ENCODE assay signal across 26 mouse cellular contexts in the genomic region with DNA sequence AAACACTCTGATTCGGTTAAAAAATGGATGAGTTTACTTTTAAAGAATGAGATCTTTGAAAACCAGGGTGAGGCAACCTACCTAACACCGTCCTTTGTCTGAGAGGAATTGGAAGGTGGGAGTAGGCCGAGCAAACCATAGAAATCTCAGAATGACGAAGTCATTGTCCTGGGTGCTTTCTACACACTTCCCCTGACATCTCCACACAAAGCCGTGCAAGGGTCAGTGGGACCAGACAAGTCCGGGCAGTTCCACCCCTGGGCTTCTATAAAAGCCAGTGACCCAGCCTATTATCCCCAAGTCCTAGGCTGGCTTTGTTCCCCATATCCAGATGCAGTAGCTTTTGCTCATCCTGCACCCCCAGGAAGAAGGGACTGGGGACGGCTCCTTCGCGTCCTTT.
DNase-seq lines count a peak whose midpoint lies in the region; ATAC-seq lines count a peak whose summit lies in the region.
"Had no signal": no experiment of that assay in that cellular context is flagged by ENCODE, and none has a peak within 500 bp of the region (broad histone marks: within the 10 kb centered on the region; RNA-seq: fewer than 3 reads in every experiment).

No protein-coding gene starts in this region.

- no peak overlapping the region for H3K9ac ChIP-seq in forebrain, embryonic 11.5 days (ENCODE audit: low read length)
- H3K9ac ChIP-seq in midbrain, embryonic 14.5 days (replicated peaks; ENCODE audit: low read length): no peak overlapping the region
- H3K9ac ChIP-seq: forebrain, embryonic 12.5 days; forebrain, embryonic 15.5 days; heart, embryonic 13.5 days; hindbrain, embryonic 15.5 days; intestine, embryonic 15.5 days had no signal

- no peak for DNase-seq in forebrain, embryonic 10.5 days (ENCODE audit: extremely low spot score, low spot score)
- no peak for DNase-seq in forebrain, embryonic 11.5 days (ENCODE audit: low spot score)
- peak; percentile 50 for DNase-seq in midbrain, embryonic 10.5 days (ENCODE audit: low spot score)
- DNase-seq in midbrain, embryonic 14.5 days: no peak
- DNase-seq in ES-CJ7 (ENCODE audit: low read depth, low spot score): peak; percentile 11
- DNase-seq in embryo, embryonic 10.5 days (ENCODE audit: low spot score): peak; percentile 39
- DNase-seq in urinary bladder, postnatal 36 days (ENCODE audit: low spot score in 2 of 2): no peak
- DNase-seq: adrenal gland, adult 2 months; adrenal gland, postnatal 14 days; B cell, adult 2 months; cerebellum, adult 11 months; cerebellum, adult 2 months; cerebellum, postnatal 10 days; cerebellum, postnatal 36 days; gastrocnemius, postnatal 25 days; heart, adult 2 months; kidney, adult 11 months; kidney, adult 8-10 months had no signal

- peaks cover 29% of the 10 kb centered on the region for H3K4me1 ChIP-seq in forebrain, embryonic 10.5 days
- no peaks in the 10 kb centered on the region; the same call in 1 of the 2 replicates for H3K4me1 ChIP-seq in forebrain, embryonic 11.5 days (replicated peaks; ENCODE audit: control insufficient read depth, insufficient read depth, low read length)
- H3K4me1 ChIP-seq in midbrain, embryonic 10.5 days: peaks cover 32% of the 10 kb centered on the region
- no peaks in the 10 kb centered on the region; the same call in 1 of the 2 replicates for H3K4me1 ChIP-seq in midbrain, embryonic 14.5 days (ENCODE audit: control insufficient read depth, insufficient read depth, low read length)
- H3K4me1 ChIP-seq: forebrain, embryonic 15.5 days; intestine, embryonic 15.5 days had no signal

- peaks cover 6% of the 10 kb centered on the region; the same call in 1 of the 2 replicates for H3K9me3 ChIP-seq in forebrain, embryonic 10.5 days
- no peaks in the 10 kb centered on the region; the same call in 1 of the 2 replicates for H3K9me3 ChIP-seq in forebrain, embryonic 11.5 days (ENCODE audit: control insufficient read depth, low read length)
- H3K9me3 ChIP-seq in midbrain, embryonic 10.5 days (replicated peaks): peaks cover 6% of the 10 kb centered on the region; the same call in 1 of the 2 replicates
- H3K9me3 ChIP-seq in midbrain, embryonic 14.5 days (ENCODE audit: control insufficient read depth, low read length): no peaks in the 10 kb centered on the region
- H3K9me3 ChIP-seq: forebrain, embryonic 12.5 days; forebrain, embryonic 15.5 days; heart, embryonic 10.5 days; heart, embryonic 13.5 days; hindbrain, embryonic 15.5 days; intestine, embryonic 15.5 days had no signal

- H3K36me3 ChIP-seq in forebrain, embryonic 10.5 days (replicated peaks): no peaks in the 10 kb centered on the region
- H3K36me3 ChIP-seq in forebrain, embryonic 11.5 days (ENCODE audit: control insufficient read depth, insufficient read depth, low read length): no peaks in the 10 kb centered on the region
- no peaks in the 10 kb centered on the region for H3K36me3 ChIP-seq in midbrain, embryonic 10.5 days
- H3K36me3 ChIP-seq in midbrain, embryonic 14.5 days (ENCODE audit: control insufficient read depth, insufficient read depth, low read length): no peaks in the 10 kb centered on the region
- H3K36me3 ChIP-seq: forebrain, embryonic 12.5 days; forebrain, embryonic 15.5 days; heart, embryonic 10.5 days; heart, embryonic 13.5 days; hindbrain, embryonic 15.5 days; intestine, embryonic 15.5 days had no signal

- no peak overlapping the region for H3K4me2 ChIP-seq in forebrain, embryonic 11.5 days (ENCODE audit: low read depth, low read length, severe bottlenecking)
- no peak overlapping the region for H3K4me2 ChIP-seq in midbrain, embryonic 14.5 days (ENCODE audit: low read length)
- H3K4me2 ChIP-seq: forebrain, embryonic 12.5 days; forebrain, embryonic 15.5 days; heart, embryonic 13.5 days; hindbrain, embryonic 15.5 days; intestine, embryonic 15.5 days had no signal

- ATAC-seq in forebrain, embryonic 11.5 days (replicated peaks; ENCODE audit: low FRiP score): no peak
- ATAC-seq in midbrain, embryonic 14.5 days (ENCODE audit: low FRiP score, low TSS enrichment): no peak
- no peak for ATAC-seq in granulocyte monocyte progenitor cell, adult 5-6 weeks (replicated peaks; ENCODE audit: poor library complexity, severe bottlenecking)
- ATAC-seq: forebrain, embryonic 15.5 days; intestine, embryonic 15.5 days had no signal

- peak overlapping the region; percentile 51; the same call in 1 of the 2 replicates for H3K27ac ChIP-seq in forebrain, embryonic 10.5 days
- no peak overlapping the region for H3K27ac ChIP-seq in forebrain, embryonic 11.5 days (ENCODE audit: low read depth, low read length)
- H3K27ac ChIP-seq in midbrain, embryonic 10.5 days (replicated peaks): peak overlapping the region; percentile 75
- no peak overlapping the region for H3K27ac ChIP-seq in midbrain, embryonic 14.5 days (replicated peaks; ENCODE audit: low read depth, low read length)
- H3K27ac ChIP-seq: forebrain, embryonic 12.5 days; forebrain, embryonic 15.5 days; heart, adult 2 months; heart, embryonic 10.5 days; heart, embryonic 13.5 days; hindbrain, embryonic 15.5 days; intestine, embryonic 15.5 days had no signal

- no peak overlapping the region for H3K4me3 ChIP-seq in forebrain, embryonic 10.5 days
- H3K4me3 ChIP-seq in forebrain, embryonic 11.5 days (ENCODE audit: low read depth, low read length): no peak overlapping the region
- H3K4me3 ChIP-seq in midbrain, embryonic 10.5 days: peak overlapping the region; percentile 18; the same call in 1 of the 2 replicates
- no peak overlapping the region for H3K4me3 ChIP-seq in midbrain, embryonic 14.5 days (replicated peaks; ENCODE audit: low read depth, low read length)
- H3K4me3 ChIP-seq: forebrain, embryonic 12.5 days; forebrain, embryonic 15.5 days; heart, adult 2 months; heart, embryonic 10.5 days; heart, embryonic 13.5 days; hindbrain, embryonic 15.5 days; intestine, embryonic 15.5 days had no signal

- H3K27me3 ChIP-seq in forebrain, embryonic 10.5 days (ENCODE audit: poor library complexity, severe bottlenecking): peaks cover 46% of the 10 kb centered on the region
- no peaks in the 10 kb centered on the region for H3K27me3 ChIP-seq in forebrain, embryonic 11.5 days (ENCODE audit: control insufficient read depth, insufficient read depth, low read length)
- H3K27me3 ChIP-seq in midbrain, embryonic 10.5 days (ENCODE audit: low read depth, poor library complexity, severe bottlenecking): peaks cover 32% of the 10 kb centered on the region; the same call in 1 of the 2 replicates
- H3K27me3 ChIP-seq in midbrain, embryonic 14.5 days (ENCODE audit: control insufficient read depth, insufficient read depth, low read length): no peaks in the 10 kb centered on the region
- H3K27me3 ChIP-seq: CH12.LX; forebrain, embryonic 15.5 days; heart, embryonic 13.5 days; hindbrain, embryonic 15.5 days; intestine, embryonic 15.5 days had no signal

- 41% methylated on average over 9 of the region's 9 CpGs for WGBS in forebrain, embryonic 10.5 days
- WGBS in forebrain, embryonic 11.5 days: 28% methylated on average over 9 of the region's 9 CpGs
- WGBS in midbrain, embryonic 10.5 days: 29% methylated on average over 9 of the region's 9 CpGs
- WGBS in midbrain, embryonic 14.5 days: 18% methylated on average over 9 of the region's 9 CpGs

Comparison
In these comparisons a context has a peak if more than half of its experiments do, and no peak if none do; other contexts are left out.
1. DNase-seq: peak in midbrain, embryonic 10.5 days (single experiment), ES-CJ7 (single experiment) and embryo, embryonic 10.5 days (single experiment); none in forebrain, embryonic 10.5 days (single experiment), forebrain, embryonic 11.5 days (single experiment), midbrain, embryonic 14.5 days (single experiment) and urinary bladder, postnatal 36 days (0 of 2).
2. H3K27ac ChIP-seq: peak in forebrain, embryonic 10.5 days (single experiment) and midbrain, embryonic 10.5 days (single experiment); none in forebrain, embryonic 11.5 days (single experiment) and midbrain, embryonic 14.5 days (single experiment).